In the genomic region with DNA sequence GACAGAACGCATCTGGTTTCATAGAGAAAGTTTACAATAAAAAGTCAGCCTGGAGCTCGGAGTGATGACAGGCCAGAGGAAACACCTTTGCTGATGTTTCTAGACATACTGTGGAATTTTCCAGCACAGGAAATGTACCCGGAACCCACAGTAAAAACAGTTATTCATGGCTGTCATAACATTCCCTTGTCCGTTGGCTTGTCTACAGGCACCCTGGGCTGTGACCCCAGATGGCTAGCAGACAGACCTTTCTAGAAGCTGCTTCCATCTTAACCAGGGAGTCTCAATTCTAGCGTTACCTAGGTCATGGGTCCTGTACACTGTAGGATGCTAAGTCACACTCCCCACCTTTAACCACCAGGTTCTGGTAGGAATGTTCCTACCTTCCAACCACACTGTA, we compare ENCODE assay signal across 12 mouse cellular contexts.
A peak's percentile ranks its signal among the peaks of the same experiment; 100 is the strongest.
DNase-seq lines count a peak whose midpoint lies in the region; ATAC-seq and TF ChIP-seq lines count a peak whose summit lies in the region.
"Had no signal": no experiment of that assay in that cellular context is flagged by ENCODE, and none has a peak within 500 bp of the region (broad histone marks: within the 10 kb centered on the region; RNA-seq: fewer than 3 reads in every experiment).

No protein-coding gene starts in this region.

- intact Hi-C loops in heart, adult 2 months (cut with DNase I), result loop anchor here (2.0 kb wide), 2 partner anchors 36 to 96 kb away; partner anchors contain the start of gene Slco3a1

- no peak overlapping the region for H3K9ac ChIP-seq in heart, adult 2 months (ENCODE audit: low read depth, low read length)
- no peak overlapping the region for H3K9ac ChIP-seq in lung, embryonic 15.5 days
- no peak overlapping the region for H3K9ac ChIP-seq in forebrain, postnatal 0 days
- H3K9ac ChIP-seq: hindbrain, embryonic 14.5 days; liver, embryonic 12.5 days had no signal

- peaks cover 16% of the 10 kb centered on the region for H3K36me3 ChIP-seq in heart, adult 2 months (ENCODE audit: control insufficient read depth, insufficient read depth, low read length)
- no peaks in the 10 kb centered on the region for H3K36me3 ChIP-seq in lung, embryonic 15.5 days
- H3K36me3 ChIP-seq in forebrain, postnatal 0 days (ENCODE audit: insufficient read depth), result no peaks in the 10 kb centered on the region
- H3K36me3 ChIP-seq: G1E; liver, embryonic 12.5 days had no signal

- no peak overlapping the region for H3K4me2 ChIP-seq in lung, embryonic 15.5 days
- no peak overlapping the region for H3K4me2 ChIP-seq in forebrain, postnatal 0 days (ENCODE audit: low read depth)
- H3K4me2 ChIP-seq: hindbrain, embryonic 14.5 days; liver, embryonic 12.5 days had no signal

- peaks cover 28% of the 10 kb centered on the region for H3K4me1 ChIP-seq in heart, adult 2 months (ENCODE audit: control insufficient read depth, insufficient read depth, low read length)
- H3K4me1 ChIP-seq in lung, embryonic 15.5 days, result peaks cover 29% of the 10 kb centered on the region
- H3K4me1 ChIP-seq in forebrain, postnatal 0 days (ENCODE audit: insufficient read depth), result no peaks in the 10 kb centered on the region
- H3K4me1 ChIP-seq: liver, embryonic 12.5 days had no signal

- DNase-seq in heart, adult 2 months, result no peak
- DNase-seq in heart, adult 11 months, result no peak
- DNase-seq in NIH3T3 (ENCODE audit: low read depth), result peak; percentile 12
- DNase-seq in left cerebral cortex, adult 11 months (ENCODE audit: low spot score), result no peak
- DNase-seq in gastrocnemius, adult 8-10 months (ENCODE audit: low spot score in 2 of 2), result no peak
- DNase-seq in forebrain, postnatal 0 days, result no peak
- DNase-seq: right cerebral cortex, postnatal 25 days had no signal

- peak; percentile 60 to 61 for ATAC-seq in hematopoietic stem cell, adult 5-6 weeks (replicated peaks in 1 of 2; ENCODE audit: insufficient read depth in 1 of 2, low FRiP score in 2 of 2, low TSS enrichment in 1 of 2, low read depth in 1 of 2, poor library complexity in 2 of 2, severe bottlenecking in 2 of 2)
- ATAC-seq in lung, embryonic 15.5 days (ENCODE audit: borderline replicate concordance, extremely low read depth, low FRiP score, low TSS enrichment), result no peak
- ATAC-seq in forebrain, postnatal 0 days, result no peak
- ATAC-seq: liver, embryonic 12.5 days had no signal

- no peaks in the 10 kb centered on the region for H3K9me3 ChIP-seq in lung, embryonic 15.5 days
- no peaks in the 10 kb centered on the region for H3K9me3 ChIP-seq in forebrain, postnatal 0 days (ENCODE audit: low read length)
- H3K9me3 ChIP-seq: liver, embryonic 12.5 days had no signal

- TF ChIP-seq POLR2A in heart, adult 2 months (IDR thresholded peaks at IDR 0.05; ENCODE audit: insufficient read depth, low read depth, low read length), result no peak

- TF ChIP-seq EP300 in heart, adult 2 months (IDR thresholded peaks at IDR 0.05; ENCODE audit: insufficient read depth, low read depth, low read length), result no peak

- TF ChIP-seq CTCF in heart, adult 2 months (IDR thresholded peaks at IDR 0.05), result no peak
- TF ChIP-seq CTCF in forebrain, postnatal 0 days (IDR thresholded peaks at IDR 0.05; ENCODE audit: low read depth), result no peak

- H3K27ac ChIP-seq in heart, adult 2 months, result peak overlapping the region; percentile 72
- H3K27ac ChIP-seq in lung, embryonic 15.5 days, result peak overlapping the region; percentile 26; the same call in 1 of the 2 replicates
- H3K27ac ChIP-seq in forebrain, postnatal 0 days (ENCODE audit: low read depth, low read length), result no peak overlapping the region
- H3K27ac ChIP-seq: hindbrain, embryonic 14.5 days; liver, embryonic 12.5 days had no signal

- 37% methylated on average over 5 of the region's 5 CpGs for WGBS in heart, adult 2 months
- 30% methylated on average over 5 of the region's 5 CpGs for WGBS in lung, embryonic 15.5 days
- WGBS in forebrain, postnatal 0 days, result 93% methylated on average over 5 of the region's 5 CpGs

- H3K27me3 ChIP-seq in heart, adult 2 months (ENCODE audit: control insufficient read depth, insufficient read depth, low read length), result no peaks in the 10 kb centered on the region
- H3K27me3 ChIP-seq in lung, embryonic 15.5 days, result no peaks in the 10 kb centered on the region
- no peaks in the 10 kb centered on the region for H3K27me3 ChIP-seq in forebrain, postnatal 0 days (ENCODE audit: insufficient read depth, low read length)
- H3K27me3 ChIP-seq: liver, embryonic 12.5 days had no signal

- no peaks in the 10 kb centered on the region for H3K79me2 ChIP-seq in heart, adult 2 months (replicated peaks; ENCODE audit: control insufficient read depth, insufficient read depth, low read length)

- H3K4me3 ChIP-seq in heart, adult 2 months, result no peak overlapping the region
- no peak overlapping the region for H3K4me3 ChIP-seq in lung, embryonic 15.5 days
- no peak overlapping the region for H3K4me3 ChIP-seq in forebrain, postnatal 0 days (ENCODE audit: low read depth, low read length)
- H3K4me3 ChIP-seq: liver, embryonic 12.5 days had no signal

Comparison
In these comparisons a context has a peak if more than half of its experiments do, and no peak if none do; other contexts are left out.
1. ATAC-seq: peak in hematopoietic stem cell, adult 5-6 weeks (2 of 2); none in lung, embryonic 15.5 days (single experiment) and forebrain, postnatal 0 days (single experiment).